Mouse (Mus musculus): ENCODE data around the gene Olfm2.
A peak's percentile ranks its signal among the peaks of the same experiment; 100 is the strongest.

The Olfm2 gene

GRCm38 (mm10) chr9:20745129-20745966 is 801 bp downstream of the Olfm2 start:
- no peak for DNase-seq (ENCODE audit: low spot score)

GRCm38 (mm10) chr9:20743946-20744738 is 2.0 kb downstream of the Olfm2 start:
- DNase-seq (ENCODE audit: low spot score): no peak

- peak; percentile 68 for DNase-seq (ENCODE audit: low spot score)
Observed at GRCm38 (mm10) chr9:20740407-20740806, 5.7 kb downstream of the Olfm2 start.

- DNase-seq (ENCODE audit: low spot score): no peak
Observed at GRCm38 (mm10) chr9:20738251-20738999, 7.7 kb downstream of the Olfm2 start.

GRCm38 (mm10) chr9:20737227-20737626 is 8.9 kb downstream of the Olfm2 start:
- no peak for DNase-seq (ENCODE audit: low spot score)

- no peak for DNase-seq (ENCODE audit: low spot score)
Observed at GRCm38 (mm10) chr9:20734692-20735091, 11.5 kb downstream of the Olfm2 start.

GRCm38 (mm10) chr9:20731797-20732196 is 14.4 kb downstream of the Olfm2 start:
- no peak for DNase-seq (ENCODE audit: low spot score)

GRCm38 (mm10) chr9:20729451-20729850 is 16.7 kb downstream of the Olfm2 start:
- DNase-seq (ENCODE audit: low spot score): no peak

GRCm38 (mm10) chr9:20727601-20728113 is 18.5 kb downstream of the Olfm2 start:
- no peak for DNase-seq (ENCODE audit: low spot score)

GRCm38 (mm10) chr9:20726859-20727600 is 19.1 kb downstream of the Olfm2 start:
- no peak for DNase-seq (ENCODE audit: low spot score)

- no peak for DNase-seq (ENCODE audit: low spot score)
Observed at GRCm38 (mm10) chr9:20726134-20726858, 19.9 kb downstream of the Olfm2 start.

- DNase-seq (ENCODE audit: low spot score): no peak
Observed at GRCm38 (mm10) chr9:20721582-20721981, 24.6 kb downstream of the Olfm2 start.

- DNase-seq (ENCODE audit: low spot score): no peak
Observed at GRCm38 (mm10) chr9:20715332-20715731, 30.8 kb downstream of the Olfm2 start.

GRCm38 (mm10) chr9:20713478-20713987 is 32.6 kb downstream of the Olfm2 start:
- no peak for DNase-seq (ENCODE audit: low spot score)

- no peak for DNase-seq (ENCODE audit: low spot score)
Observed at GRCm38 (mm10) chr9:20712934-20713477, 33.1 kb downstream of the Olfm2 start.

- no peak for DNase-seq (ENCODE audit: low spot score)
Observed at GRCm38 (mm10) chr9:20710471-20710870, 35.7 kb downstream of the Olfm2 start.

GRCm38 (mm10) chr9:20705981-20706380 is 40.2 kb downstream of the Olfm2 start:
- DNase-seq (ENCODE audit: low spot score): no peak

GRCm38 (mm10) chr9:20705420-20705819 is 40.7 kb downstream of the Olfm2 start:
- DNase-seq (ENCODE audit: low spot score): no peak

GRCm38 (mm10) chr9:20703832-20704380 is 42.2 kb downstream of the Olfm2 start:
- no peak for DNase-seq (ENCODE audit: low spot score)

GRCm38 (mm10) chr9:20697466-20697865 is 48.7 kb downstream of the Olfm2 start:
- no peak for DNase-seq (ENCODE audit: low spot score)

All from layer of hippocampus, adult 9-10 months (tissue).